15 mouse cellular contexts compared by ENCODE assay signal in genomic region chr1:132640256-132640655, GRCm38 (mm10).
DNase-seq lines count a peak whose midpoint lies in the region; ATAC-seq lines count a peak whose summit lies in the region.
"Had no signal": no experiment of that assay in that cellular context is flagged by ENCODE, and none has a peak within 500 bp of the region (broad histone marks: within the 10 kb centered on the region; RNA-seq: fewer than 3 reads in every experiment).

No protein-coding gene starts in this region.

- no peak overlapping the region for H3K4me3 ChIP-seq in heart, embryonic 10.5 days
- no peak overlapping the region for H3K4me3 ChIP-seq in midbrain, embryonic 13.5 days (replicated peaks)
- no peak overlapping the region for H3K4me3 ChIP-seq in midbrain, embryonic 11.5 days (ENCODE audit: low read depth, low read length)
- H3K4me3 ChIP-seq in midbrain, embryonic 16.5 days (ENCODE audit: low read depth, low read length): no peak overlapping the region
- H3K4me3 ChIP-seq: megakaryocyte, embryonic 14.5 days had no signal

- H3K9ac ChIP-seq in midbrain, embryonic 13.5 days (replicated peaks): no peak overlapping the region
- no peak overlapping the region for H3K9ac ChIP-seq in midbrain, embryonic 11.5 days (ENCODE audit: low read length)
- H3K9ac ChIP-seq in midbrain, embryonic 16.5 days (ENCODE audit: low read depth, low read length): no peak overlapping the region

- ATAC-seq in midbrain, embryonic 13.5 days: no peak
- ATAC-seq in midbrain, embryonic 11.5 days (ENCODE audit: low FRiP score): no peak
- ATAC-seq in midbrain, embryonic 16.5 days: no peak
- ATAC-seq: intestine, embryonic 16.5 days had no signal

- 70% methylated on average over 6 of the region's 6 CpGs for WGBS in heart, embryonic 10.5 days
- 86% methylated on average over 6 of the region's 6 CpGs for WGBS in midbrain, embryonic 13.5 days
- WGBS in midbrain, embryonic 11.5 days: 88% methylated on average over 6 of the region's 6 CpGs
- WGBS in midbrain, embryonic 16.5 days: 69% methylated on average over 6 of the region's 6 CpGs

- no peak overlapping the region for H3K4me2 ChIP-seq in midbrain, embryonic 13.5 days (replicated peaks)
- no peak overlapping the region for H3K4me2 ChIP-seq in midbrain, embryonic 11.5 days
- no peak overlapping the region for H3K4me2 ChIP-seq in midbrain, embryonic 16.5 days (ENCODE audit: low read length)

- DNase-seq in cerebellum, adult 11-12 months: peak; percentile 63
- no peak for DNase-seq in cerebellum, adult 9-10 months
- DNase-seq in heart, adult 18-20 months: peak; percentile 12 to 38
- DNase-seq in heart, embryonic 10.5 days (ENCODE audit: low spot score): no peak
- no peak for DNase-seq in midbrain, embryonic 11.5 days (ENCODE audit: low spot score, missing footprints)
- DNase-seq in urinary bladder, postnatal 4 days (ENCODE audit: low spot score in 2 of 2): no peak
- DNase-seq: adrenal gland, postnatal 14 days; kidney, postnatal 36 days; lung, adult 2 months; right cerebral cortex, postnatal 4 days; thymus, postnatal 14 days had no signal

- H3K27me3 ChIP-seq in heart, embryonic 10.5 days (ENCODE audit: insufficient read depth, poor library complexity, severe bottlenecking): peaks cover 52% of the 10 kb centered on the region
- no peaks in the 10 kb centered on the region for H3K27me3 ChIP-seq in midbrain, embryonic 13.5 days
- H3K27me3 ChIP-seq in midbrain, embryonic 11.5 days (ENCODE audit: control insufficient read depth, insufficient read depth, low read length): no peaks in the 10 kb centered on the region
- no peaks in the 10 kb centered on the region for H3K27me3 ChIP-seq in midbrain, embryonic 16.5 days (ENCODE audit: control insufficient read depth, insufficient read depth, low read depth, low read length)

- peaks cover 6% of the 10 kb centered on the region; the same call in 1 of the 2 replicates for H3K4me1 ChIP-seq in heart, embryonic 10.5 days
- H3K4me1 ChIP-seq in midbrain, embryonic 13.5 days (replicated peaks): peaks cover 30% of the 10 kb centered on the region
- H3K4me1 ChIP-seq in midbrain, embryonic 11.5 days (ENCODE audit: control insufficient read depth, insufficient read depth, low read length): no peaks in the 10 kb centered on the region
- peaks cover 17% of the 10 kb centered on the region for H3K4me1 ChIP-seq in midbrain, embryonic 16.5 days (ENCODE audit: control insufficient read depth, insufficient read depth, low read length)
- H3K4me1 ChIP-seq: megakaryocyte, embryonic 14.5 days had no signal

- no peaks in the 10 kb centered on the region for H3K9me3 ChIP-seq in heart, embryonic 10.5 days
- no peaks in the 10 kb centered on the region for H3K9me3 ChIP-seq in midbrain, embryonic 13.5 days
- no peaks in the 10 kb centered on the region for H3K9me3 ChIP-seq in midbrain, embryonic 11.5 days (ENCODE audit: control insufficient read depth, low read length)
- H3K9me3 ChIP-seq in midbrain, embryonic 16.5 days (replicated peaks; ENCODE audit: control insufficient read depth, low read length, poor library complexity, severe bottlenecking): no peaks in the 10 kb centered on the region
- H3K9me3 ChIP-seq: megakaryocyte, embryonic 14.5 days had no signal

- H3K36me3 ChIP-seq in heart, embryonic 10.5 days: no peaks in the 10 kb centered on the region
- peaks cover 47% of the 10 kb centered on the region for H3K36me3 ChIP-seq in midbrain, embryonic 13.5 days
- no peaks in the 10 kb centered on the region for H3K36me3 ChIP-seq in midbrain, embryonic 11.5 days (ENCODE audit: control insufficient read depth, insufficient read depth, low read length)
- peaks cover 4% of the 10 kb centered on the region; the same call in 1 of the 2 replicates for H3K36me3 ChIP-seq in midbrain, embryonic 16.5 days (ENCODE audit: control insufficient read depth, insufficient read depth, low read length)

- no peak overlapping the region for H3K27ac ChIP-seq in heart, embryonic 10.5 days
- peak overlapping the region; percentile 88 for H3K27ac ChIP-seq in midbrain, embryonic 13.5 days
- H3K27ac ChIP-seq in midbrain, embryonic 11.5 days (ENCODE audit: low read depth, low read length): no peak overlapping the region
- H3K27ac ChIP-seq in midbrain, embryonic 16.5 days (ENCODE audit: low read length): peak overlapping the region; percentile 77

Comparison
In these comparisons a context has a peak if more than half of its experiments do, and no peak if none do; other contexts are left out.
1. DNase-seq: peak in cerebellum, adult 11-12 months (single experiment) and heart, adult 18-20 months (2 of 2); none in cerebellum, adult 9-10 months (single experiment), heart, embryonic 10.5 days (single experiment), midbrain, embryonic 11.5 days (single experiment) and urinary bladder, postnatal 4 days (0 of 2).
2. H3K27ac ChIP-seq: peak in midbrain, embryonic 13.5 days (single experiment) and midbrain, embryonic 16.5 days (single experiment); none in heart, embryonic 10.5 days (single experiment) and midbrain, embryonic 11.5 days (single experiment).